ENCODE assay signal across 8 mouse cellular contexts in the genomic region with DNA sequence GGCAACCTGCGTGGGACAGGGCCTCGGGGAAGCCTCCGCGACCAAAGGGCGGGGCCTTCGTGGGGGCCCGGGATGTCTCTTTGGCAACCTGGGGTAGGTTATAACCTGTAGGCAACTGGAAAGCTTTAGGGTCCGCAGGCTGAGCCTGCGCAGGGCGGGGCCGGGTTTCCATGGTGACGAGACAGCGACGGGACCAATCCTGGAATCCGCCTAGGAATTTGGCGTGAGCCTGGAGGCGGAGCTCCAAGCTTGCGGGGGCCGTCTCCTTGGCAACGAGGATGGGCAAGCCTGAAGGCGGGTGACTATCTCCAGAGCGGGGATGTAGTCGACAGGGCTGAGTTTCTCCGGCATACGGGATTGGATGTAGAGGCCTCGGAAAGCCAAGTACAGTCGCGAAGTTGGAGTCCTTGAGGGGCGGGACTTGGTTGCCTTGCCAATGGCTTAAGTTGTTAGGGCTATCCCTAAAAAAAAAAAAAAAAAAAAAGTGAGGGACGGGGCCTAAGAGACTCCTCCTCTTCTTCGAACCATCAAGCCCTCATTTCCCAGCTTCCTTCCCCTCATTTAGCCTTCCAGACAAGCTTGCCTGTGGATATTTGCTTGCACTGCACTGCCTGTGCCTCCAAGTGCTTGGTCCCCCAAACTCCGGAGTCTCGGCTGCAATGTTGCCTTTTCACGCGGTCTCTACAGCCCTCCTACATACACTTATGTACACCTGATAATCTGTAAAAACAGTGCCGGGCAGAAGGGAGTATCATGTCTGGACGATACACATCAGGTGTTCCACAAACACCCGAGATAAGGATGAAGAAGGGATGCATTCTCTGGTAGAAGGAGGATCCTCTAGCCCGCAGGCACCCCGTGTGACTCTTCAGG. TPM values are rescaled to one million over a fixed set of nuclear protein-coding genes. Genes with fewer than 3 reads are reported as not detected.
DNase-seq lines count a peak whose midpoint lies in the region; ATAC-seq and TF ChIP-seq lines count a peak whose summit lies in the region.

No protein-coding gene starts in this region.

- H3K4me2 ChIP-seq in forebrain, embryonic 14.5 days (ENCODE audit: low read length) = peak overlapping the region; percentile 80

- H3K9ac ChIP-seq in MEL (ENCODE audit: control insufficient read depth, low read depth, low read length, poor library complexity, severe bottlenecking) = peak overlapping the region; percentile 75
- peak overlapping the region; percentile 50; the same call in 1 of the 2 replicates for H3K9ac ChIP-seq in forebrain, embryonic 14.5 days (ENCODE audit: low read length)

- no peak for TF ChIP-seq CTCF in MEL (IDR thresholded peaks at IDR 0.05 in 2 of 3, conservative IDR thresholded peaks at IDR 0.05 in 1 of 3; ENCODE audit: control insufficient read depth in 1 of 3, insufficient read depth in 1 of 3, low read depth in 2 of 3, low read length in 3 of 3, poor library complexity in 1 of 3, severe bottlenecking in 1 of 3)
- TF ChIP-seq CTCF in olfactory bulb, adult 2 months (IDR thresholded peaks at IDR 0.05; ENCODE audit: insufficient read depth, low read depth, low read length) = no peak

- H3K4me1 ChIP-seq in MEL (ENCODE audit: control insufficient read depth in 1 of 2, insufficient read depth in 2 of 2, low read length in 2 of 2) = peaks cover 0 to 19% of the 10 kb centered on the region in 2 experiments; a peak in 3 of 4 replicates
- peaks cover 14% of the 10 kb centered on the region for H3K4me1 ChIP-seq in forebrain, embryonic 14.5 days (ENCODE audit: control insufficient read depth, insufficient read depth, low read length)
- peaks cover 35% of the 10 kb centered on the region for H3K4me1 ChIP-seq in olfactory bulb, adult 2 months (ENCODE audit: control insufficient read depth, insufficient read depth, low read length)

- 11% methylated on average over 40 of the region's 40 CpGs for WGBS in forebrain, embryonic 14.5 days
- WGBS in olfactory bulb, adult 2 months = 5% methylated on average over 40 of the region's 40 CpGs

- H3K79me2 ChIP-seq in MEL (ENCODE audit: control insufficient read depth, insufficient read depth, low read length, poor library complexity) = peaks cover 43% of the 10 kb centered on the region

- TF ChIP-seq POLR2A in MEL (IDR thresholded peaks at IDR 0.05; ENCODE audit: control insufficient read depth in 1 of 2, insufficient read depth in 1 of 2, low read depth in 1 of 2, low read length in 2 of 2, poor library complexity in 1 of 2) = no peak
- TF ChIP-seq POLR2A in olfactory bulb, adult 2 months (IDR thresholded peaks at IDR 0.05; ENCODE audit: insufficient read depth, low read depth, low read length) = no peak

- peak; percentile 91 for DNase-seq in MEL (ENCODE audit: low read depth, low spot score)
- peak; percentile 95 for DNase-seq in cerebellum, adult 11-12 months
- peak; percentile 97 for DNase-seq in forebrain, embryonic 14.5 days (ENCODE audit: low spot score)
- peak; percentile 91 to 94 for DNase-seq in heart, postnatal 14 days
- DNase-seq in layer of hippocampus, adult 18-20 months (ENCODE audit: low spot score in 2 of 2) = peak; percentile 96 to 98
- DNase-seq in lung, adult 18-20 months = peak; percentile 89 to 92
- peak; percentile 70 for DNase-seq in thymus, postnatal 25 days

- peaks cover 0 to 13% of the 10 kb centered on the region in 2 experiments; a peak in 2 of 4 replicates for H3K36me3 ChIP-seq in MEL (ENCODE audit: control insufficient read depth in 1 of 2, insufficient read depth in 2 of 2, low read length in 2 of 2)
- no peaks in the 10 kb centered on the region for H3K36me3 ChIP-seq in forebrain, embryonic 14.5 days (ENCODE audit: control insufficient read depth, insufficient read depth, low read length)

- no peak for TF ChIP-seq EP300 in MEL (IDR thresholded peaks at IDR 0.05; ENCODE audit: low read depth in 1 of 2, low read length in 2 of 2)

- peak overlapping the region; percentile 72 for H3K27ac ChIP-seq in MEL (ENCODE audit: control insufficient read depth, low read depth, low read length)
- H3K27ac ChIP-seq in forebrain, embryonic 14.5 days (ENCODE audit: low read depth, low read length) = peak overlapping the region; percentile 90
- peak overlapping the region; percentile 96 for H3K27ac ChIP-seq in olfactory bulb, adult 2 months (ENCODE audit: insufficient read depth, low read depth, low read length)

- ATAC-seq in forebrain, embryonic 14.5 days = peak; percentile 87

- peak overlapping the region; percentile 66 to 99 for H3K4me3 ChIP-seq in MEL (ENCODE audit: control insufficient read depth in 1 of 2, insufficient read depth in 1 of 2, low read depth in 2 of 2, low read length in 2 of 2)
- peak overlapping the region; percentile 94 for H3K4me3 ChIP-seq in forebrain, embryonic 14.5 days (ENCODE audit: low read depth, low read length)
- peak overlapping the region; percentile 91 for H3K4me3 ChIP-seq in olfactory bulb, adult 2 months (ENCODE audit: insufficient read depth, low read depth, low read length)

- TF ChIP-seq RAD21 in MEL (IDR thresholded peaks at IDR 0.05; ENCODE audit: low read depth, low read length) = no peak

- no peaks in the 10 kb centered on the region for H3K27me3 ChIP-seq in MEL (ENCODE audit: control insufficient read depth in 1 of 2, insufficient read depth in 2 of 2, low read length in 2 of 2)
- no peaks in the 10 kb centered on the region for H3K27me3 ChIP-seq in forebrain, embryonic 14.5 days (replicated peaks; ENCODE audit: control insufficient read depth, insufficient read depth, low read length)

- H3K9me3 ChIP-seq in MEL (replicated peaks; ENCODE audit: insufficient read depth, low read length) = no peaks in the 10 kb centered on the region
- H3K9me3 ChIP-seq in forebrain, embryonic 14.5 days (replicated peaks; ENCODE audit: control insufficient read depth, low read length) = no peaks in the 10 kb centered on the region

- intact Hi-C loops in heart, postnatal 14 days (cut with DNase I) = loop anchor here (1.0 kb wide), 1 partner anchor 22 kb away; no protein-coding TSS in a partner anchor

TF ChIP-seq in MEL, 35 proteins besides CTCF, POLR2A, EP300 and RAD21 (continues in another document):
- TF ChIP-seq NELFE (IDR thresholded peaks at IDR 0.05; ENCODE audit: low read depth, low read length) (peak; percentile 19; the same call in 1 of the 2 replicates), BHLHE40 (IDR thresholded peaks at IDR 0.05; ENCODE audit: borderline replicate concordance, low read depth, low read length) (no peak), ZMIZ1 (IDR thresholded peaks at IDR 0.05; ENCODE audit: low read depth, low read length) (no peak), MAZ (IDR thresholded peaks at IDR 0.05; ENCODE audit: low read depth, low read length) (0 out of 2 replicates have a peak, but pooled peaks have one; percentile 19), ETS1 (IDR thresholded peaks at IDR 0.05; ENCODE audit: low read depth, low read length) (0 out of 2 replicates have a peak, but pooled peaks have one; percentile 8), NRF1 (IDR thresholded peaks at IDR 0.05; ENCODE audit: insufficient read depth, low read depth, low read length, poor library complexity, severe bottlenecking) (peak; percentile 65)

RNA-seq across cellular contexts. Expression of gene Rnf126, which starts 0.9 kb away (rescaled TPM):
- total RNA-seq in MEL (2012; rRNA removed) = 78.8 and 84.8 TPM in 2 replicates
- polyA plus RNA-seq in MEL (2012; ENCODE audit: insufficient read depth in 1 of 2, insufficient read length in 2 of 2, low read depth in 1 of 2, low replicate concordance in 2 of 2, missing spikeins in 1 of 2) = 100 to 1,000 TPM; 174 to 184 TPM
- polyA plus RNA-seq in forebrain, embryonic 14.5 days (2014; fragmentation: Nextera tagmentation; extraction: Ambion mirVana) = 60.6 and 75.7 TPM in 2 replicates
- total RNA-seq in heart, postnatal 14 days (2021) = 10 to 100 TPM; 25.9 to 26.7 TPM
- total RNA-seq in layer of hippocampus, adult 18-20 months (2021) = 10 to 100 TPM; 84.9 to 87.3 TPM
- not detected in 2 replicates for polyA plus RNA-seq in olfactory bulb, adult 2 months (2012; ENCODE audit: insufficient read depth, insufficient read length, low replicate concordance, missing spikeins)

RNA-seq across cellular contexts. Expression of gene Fstl3, which starts 9.5 kb away (rescaled TPM):
- total RNA-seq in MEL (2012; rRNA removed) = 2.2 and 4.3 TPM in 2 replicates
- polyA plus RNA-seq in MEL (2012; ENCODE audit: insufficient read depth in 1 of 2, insufficient read length in 2 of 2, low read depth in 1 of 2, low replicate concordance in 2 of 2, missing spikeins in 1 of 2) = 1 to 10 TPM in 1 of 2 experiments, not detected in 1; 7.1 TPM
- 0.58 and 0.96 TPM in 2 replicates for polyA plus RNA-seq in forebrain, embryonic 14.5 days (2014; fragmentation: Nextera tagmentation; extraction: Ambion mirVana)
- total RNA-seq in heart, postnatal 14 days (2021) = 1 to 10 TPM; 2.8 to 3.4 TPM
- total RNA-seq in layer of hippocampus, adult 18-20 months (2021) = 1 to 10 TPM; 1.8 to 2.5 TPM
- polyA plus RNA-seq in olfactory bulb, adult 2 months (2012; ENCODE audit: insufficient read depth, insufficient read length, low replicate concordance, missing spikeins) = not detected in 2 replicates

RNA-seq across cellular contexts. Expression of gene Fgf22, which starts 12.7 kb away (rescaled TPM):
- 0.15 and 0.33 TPM in 2 replicates for total RNA-seq in MEL (2012; rRNA removed)
- under 1 TPM in 1 of 2 experiments, not detected in 1; 0.33 TPM for polyA plus RNA-seq in MEL (2012; ENCODE audit: insufficient read depth in 1 of 2, insufficient read length in 2 of 2, low read depth in 1 of 2, low replicate concordance in 2 of 2, missing spikeins in 1 of 2)
- polyA plus RNA-seq in forebrain, embryonic 14.5 days (2014; fragmentation: Nextera tagmentation; extraction: Ambion mirVana) = 0.28 and 0.38 TPM in 2 replicates
- total RNA-seq in heart, postnatal 14 days (2021) = not detected
- total RNA-seq in layer of hippocampus, adult 18-20 months (2021) = 1 to 10 TPM; 1.5 to 2.2 TPM
- polyA plus RNA-seq in olfactory bulb, adult 2 months (2012; ENCODE audit: insufficient read depth, insufficient read length, low replicate concordance, missing spikeins) = not detected in 2 replicates

RNA-seq across cellular contexts. Expression of gene Polrmt, which starts 21.2 kb away (rescaled TPM):
- 35.7 and 36.7 TPM in 2 replicates for total RNA-seq in MEL (2012; rRNA removed)
- 10 to 100 TPM in 1 of 2 experiments, not detected in 1; 66.9 TPM for polyA plus RNA-seq in MEL (2012; ENCODE audit: insufficient read depth in 1 of 2, insufficient read length in 2 of 2, low read depth in 1 of 2, low replicate concordance in 2 of 2, missing spikeins in 1 of 2)
- 32.1 and 33.4 TPM in 2 replicates for polyA plus RNA-seq in forebrain, embryonic 14.5 days (2014; fragmentation: Nextera tagmentation; extraction: Ambion mirVana)
- 10 to 100 TPM; 45.3 to 46.8 TPM for total RNA-seq in heart, postnatal 14 days (2021)
- 10 to 100 TPM; 42.4 to 51.3 TPM for total RNA-seq in layer of hippocampus, adult 18-20 months (2021)
- not detected in 2 replicates for polyA plus RNA-seq in olfactory bulb, adult 2 months (2012; ENCODE audit: insufficient read depth, insufficient read length, low replicate concordance, missing spikeins)

RNA-seq across cellular contexts. Expression of gene Prss57, which starts 23.2 kb away (rescaled TPM):
- 0.39 and 0.50 TPM in 2 replicates for total RNA-seq in MEL (2012; rRNA removed)
- under 1 TPM in 1 of 2 experiments, not detected in 1; 0.70 TPM for polyA plus RNA-seq in MEL (2012; ENCODE audit: insufficient read depth in 1 of 2, insufficient read length in 2 of 2, low read depth in 1 of 2, low replicate concordance in 2 of 2, missing spikeins in 1 of 2)
- 0.37 TPM in 1 of 2 replicates, not detected in the other for polyA plus RNA-seq in forebrain, embryonic 14.5 days (2014; fragmentation: Nextera tagmentation; extraction: Ambion mirVana)
- total RNA-seq in heart, postnatal 14 days (2021) = under 1 TPM in 1 of 2 experiments, not detected in 1; 0.51 TPM
- total RNA-seq in layer of hippocampus, adult 18-20 months (2021) = under 1 TPM; 0.61 to 0.89 TPM
- polyA plus RNA-seq in olfactory bulb, adult 2 months (2012; ENCODE audit: insufficient read depth, insufficient read length, low replicate concordance, missing spikeins) = not detected in 2 replicates

Comparison
In these comparisons a context has a peak if more than half of its experiments do, and no peak if none do; other contexts are left out.
1. Peak in every context shown above with its lines: DNase-seq, ATAC-seq, H3K4me3 ChIP-seq and H3K27ac ChIP-seq.